Mouse (Mus musculus): Measurements from ENCODE around the gene Ermp1. TPM values are rescaled to one million over a fixed set of nuclear protein-coding genes. Genes with fewer than 3 reads are reported as not detected.

Gene Ermp1
- total and polyA plus RNA-seq, 3 experiments: 6.5 to 10.5 (median 8.9) TPM

DNA sequence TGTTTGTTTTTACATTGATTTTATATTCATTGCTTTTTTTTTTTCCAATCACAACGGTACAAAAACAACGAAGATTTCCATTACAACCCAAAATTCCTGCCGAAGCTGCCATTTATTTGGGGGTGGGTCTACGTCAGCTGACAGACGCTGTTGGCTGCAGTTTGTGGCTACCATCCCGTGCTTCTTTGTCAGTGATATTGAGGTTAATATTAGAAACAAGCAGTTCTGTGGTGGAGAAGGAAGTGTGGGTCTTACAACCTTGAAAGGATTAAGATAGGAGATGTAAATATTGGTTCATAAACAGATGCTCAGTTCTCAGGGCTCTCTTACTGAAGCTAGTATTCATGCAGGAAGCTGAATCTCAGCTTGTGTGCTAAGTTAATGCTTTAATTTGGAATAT is 64.5 kb downstream of the Ermp1 start:
- Histone ChIP-seq H3K27me3 (ENCODE audit: control insufficient read depth, insufficient read depth, low read length) (no peaks in the 10 kb centered on the region), H3K4me3 (no peak overlapping the region), H3K9ac (ENCODE audit: low read depth, low read length) (no peak overlapping the region), H3K27ac (no peak overlapping the region), H3K4me1 (ENCODE audit: control insufficient read depth, insufficient read depth, low read length) (no peaks in the 10 kb centered on the region), H3K79me2 (replicated peaks; ENCODE audit: control insufficient read depth, insufficient read depth, low read length) (0 out of 2 replicates have a peak, but pooled peaks cover 3% of the 10 kb centered on the region), H3K36me3 (ENCODE audit: control insufficient read depth, insufficient read depth, low read length) (peaks cover 2% of the 10 kb centered on the region)
- 77% methylated on average over 6 of the region's 6 CpGs for WGBS
- TF ChIP-seq EP300 (IDR thresholded peaks at IDR 0.05; ENCODE audit: insufficient read depth, low read depth, low read length): no peak
- TF ChIP-seq CTCF (IDR thresholded peaks at IDR 0.05): no peak
- no peak for TF ChIP-seq POLR2A (IDR thresholded peaks at IDR 0.05; ENCODE audit: insufficient read depth, low read depth, low read length)
- intact Hi-C loops (cut with DNase I): no loop called here
- DNase-seq: no peak

DNA sequence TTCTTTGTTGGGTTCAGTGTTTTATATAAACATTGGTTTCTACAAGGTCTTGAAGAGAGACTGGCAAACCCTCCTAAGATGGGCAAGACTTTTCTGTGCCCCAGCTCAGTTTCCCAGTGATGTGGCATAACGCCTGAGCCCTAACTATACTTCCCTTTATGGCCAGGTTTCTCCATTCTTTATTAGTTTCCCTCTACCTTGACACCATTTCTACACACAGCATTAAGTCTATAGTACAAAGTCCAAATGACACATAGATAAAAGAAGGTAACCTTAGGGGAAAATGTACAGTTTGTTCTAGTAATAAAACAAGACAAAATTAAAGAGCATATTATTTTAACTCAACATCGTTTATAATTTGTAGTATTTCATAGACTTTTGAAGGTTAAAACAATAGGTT is 65.8 kb downstream of the Ermp1 start:
- Histone ChIP-seq H3K27ac (no peak overlapping the region), H3K4me3 (no peak overlapping the region), H3K36me3 (ENCODE audit: control insufficient read depth, insufficient read depth, low read length) (peaks cover 2% of the 10 kb centered on the region), H3K27me3 (ENCODE audit: control insufficient read depth, insufficient read depth, low read length) (no peaks in the 10 kb centered on the region), H3K9ac (ENCODE audit: low read depth, low read length) (no peak overlapping the region), H3K4me1 (ENCODE audit: control insufficient read depth, insufficient read depth, low read length) (no peaks in the 10 kb centered on the region), H3K79me2 (replicated peaks; ENCODE audit: control insufficient read depth, insufficient read depth, low read length) (0 out of 2 replicates have a peak, but pooled peaks cover 3% of the 10 kb centered on the region)
- TF ChIP-seq POLR2A (IDR thresholded peaks at IDR 0.05; ENCODE audit: insufficient read depth, low read depth, low read length) (no peak), CTCF (IDR thresholded peaks at IDR 0.05) (no peak), EP300 (IDR thresholded peaks at IDR 0.05; ENCODE audit: insufficient read depth, low read depth, low read length) (no peak)
- DNase-seq: no peak
- intact Hi-C loops (cut with DNase I): no loop called here
- 94% methylated on average over 2 of the region's 2 CpGs for WGBS

DNA sequence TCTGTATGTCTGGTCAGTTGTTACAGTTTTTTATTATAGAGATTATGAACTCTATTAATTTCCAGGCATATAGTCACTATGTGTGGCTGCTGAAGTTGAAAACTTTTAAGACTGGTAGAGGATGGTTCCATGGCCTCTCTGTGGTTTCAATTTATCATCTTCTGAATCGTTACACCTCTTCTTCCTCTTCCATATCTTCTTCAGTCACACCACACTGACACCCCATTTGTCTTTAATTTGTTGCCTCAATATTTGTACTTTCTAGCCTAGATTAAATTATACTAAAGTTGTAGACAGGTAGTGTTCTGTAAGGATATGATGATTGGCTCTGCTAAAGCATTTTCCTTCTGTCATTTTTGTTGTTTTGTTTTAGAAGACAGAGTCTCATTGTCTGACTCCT is 81.7 kb downstream of the Ermp1 start:
- TF ChIP-seq POLR2A (IDR thresholded peaks at IDR 0.05; ENCODE audit: insufficient read depth, low read depth, low read length) (no peak), EP300 (IDR thresholded peaks at IDR 0.05; ENCODE audit: insufficient read depth, low read depth, low read length) (no peak), CTCF (IDR thresholded peaks at IDR 0.05) (no peak)
- Histone ChIP-seq H3K9ac (ENCODE audit: low read depth, low read length) (no peak overlapping the region), H3K4me3 (no peak overlapping the region), H3K79me2 (replicated peaks; ENCODE audit: control insufficient read depth, insufficient read depth, low read length) (no peaks in the 10 kb centered on the region), H3K27me3 (ENCODE audit: control insufficient read depth, insufficient read depth, low read length) (no peaks in the 10 kb centered on the region), H3K36me3 (ENCODE audit: control insufficient read depth, insufficient read depth, low read length) (no peaks in the 10 kb centered on the region; the same call in 1 of the 2 replicates), H3K27ac (no peak overlapping the region), H3K4me1 (ENCODE audit: control insufficient read depth, insufficient read depth, low read length) (peaks cover 2% of the 10 kb centered on the region; the same call in 1 of the 2 replicates)
- intact Hi-C loops (cut with DNase I): loop anchor here (10.0 kb wide), 2 partner anchors 122 to 792 kb away; no protein-coding TSS in a partner anchor
- 76% methylated on average over 1 of the region's 1 CpGs for WGBS
- no peak for DNase-seq

- TF ChIP-seq POLR2A (IDR thresholded peaks at IDR 0.05; ENCODE audit: insufficient read depth, low read depth, low read length) (no peak), CTCF (IDR thresholded peaks at IDR 0.05) (peak; percentile 89)
- WGBS: 52% methylated on average over 7 of the region's 7 CpGs
- no peak overlapping the region for H3K27ac ChIP-seq
- no peaks in the 10 kb centered on the region; the same call in 1 of the 2 replicates for H3K79me2 ChIP-seq (replicated peaks; ENCODE audit: control insufficient read depth, insufficient read depth, low read length)
- no peak overlapping the region for H3K4me3 ChIP-seq
- H3K27me3 ChIP-seq (ENCODE audit: control insufficient read depth, insufficient read depth, low read length): no peaks in the 10 kb centered on the region
- peaks cover 2% of the 10 kb centered on the region; the same call in 1 of the 2 replicates for H3K4me1 ChIP-seq (ENCODE audit: control insufficient read depth, insufficient read depth, low read length)
- H3K9ac ChIP-seq (ENCODE audit: low read depth, low read length): no peak overlapping the region
- intact Hi-C loops (cut with DNase I): loop anchor here (2.0 to 10.0 kb wide), 5 partner anchors 41 to 789 kb away; partner anchors contain the start of genes Cd274, Plgrkt and Ric1
- no peaks in the 10 kb centered on the region; the same call in 1 of the 2 replicates for H3K36me3 ChIP-seq (ENCODE audit: control insufficient read depth, insufficient read depth, low read length)
- peak; percentile 29 to 34 for DNase-seq
Measured at GRCm38 (mm10) chr19:29563258-29563779, 84.9 kb downstream of the Ermp1 start.

DNA sequence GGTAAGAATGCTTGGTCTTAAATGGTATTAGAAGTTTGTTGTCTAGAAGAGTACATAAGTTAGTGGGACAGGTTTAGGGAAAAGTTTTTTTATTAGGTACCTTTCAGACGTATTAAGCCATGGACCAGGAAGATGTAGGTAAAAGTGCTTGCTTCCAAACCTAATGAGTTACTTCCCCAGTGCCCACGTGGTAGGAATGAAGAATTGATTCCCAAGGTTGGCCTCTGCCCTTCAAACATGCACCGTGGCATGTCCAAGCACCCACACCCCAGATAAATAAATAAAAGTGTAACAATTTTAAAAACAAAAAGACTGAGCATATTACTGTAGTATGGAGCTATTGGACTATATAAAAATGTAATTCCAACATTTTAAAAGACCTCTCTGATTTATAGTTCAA is 85.6 kb downstream of the Ermp1 start:
- no peaks in the 10 kb centered on the region; the same call in 1 of the 2 replicates for H3K36me3 ChIP-seq (ENCODE audit: control insufficient read depth, insufficient read depth, low read length)
- WGBS: 68% methylated on average over 3 of the region's 3 CpGs
- H3K4me1 ChIP-seq (ENCODE audit: control insufficient read depth, insufficient read depth, low read length): peaks cover 2% of the 10 kb centered on the region; the same call in 1 of the 2 replicates
- H3K79me2 ChIP-seq (replicated peaks; ENCODE audit: control insufficient read depth, insufficient read depth, low read length): no peaks in the 10 kb centered on the region; the same call in 1 of the 2 replicates
- intact Hi-C loops (cut with DNase I): loop anchor here (2.0 to 10.0 kb wide), 5 partner anchors 40 to 788 kb away; partner anchors contain the start of genes Cd274, Plgrkt and Ric1
- TF ChIP-seq CTCF (IDR thresholded peaks at IDR 0.05) (no peak), EP300 (IDR thresholded peaks at IDR 0.05; ENCODE audit: insufficient read depth, low read depth, low read length) (no peak), POLR2A (IDR thresholded peaks at IDR 0.05; ENCODE audit: insufficient read depth, low read depth, low read length) (no peak)
- H3K4me3 ChIP-seq: no peak overlapping the region
- H3K9ac ChIP-seq (ENCODE audit: low read depth, low read length): no peak overlapping the region
- H3K27ac ChIP-seq: no peak overlapping the region
- H3K27me3 ChIP-seq (ENCODE audit: control insufficient read depth, insufficient read depth, low read length): no peaks in the 10 kb centered on the region
- no peak for DNase-seq

DNA sequence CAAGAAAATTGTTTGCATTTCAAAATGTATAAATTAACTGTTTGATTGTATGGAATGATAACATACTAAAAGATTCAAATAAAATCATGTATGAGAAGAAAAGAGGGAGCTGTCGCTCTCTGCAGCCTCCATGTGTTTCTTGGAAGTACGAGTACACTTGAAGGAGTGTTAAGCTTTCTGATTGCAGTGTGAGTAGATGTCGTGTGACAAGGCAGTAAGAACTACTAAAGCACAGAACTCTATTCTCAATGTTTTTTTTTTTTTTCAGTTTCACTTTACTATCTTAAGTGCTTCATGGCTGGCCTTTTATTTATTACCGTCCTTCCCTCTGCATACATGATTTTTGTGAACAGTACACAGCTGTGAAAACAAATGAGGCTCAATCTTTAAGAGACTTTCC is 86.0 kb downstream of the Ermp1 start:
- DNase-seq: no peak
- Histone ChIP-seq H3K4me3 (no peak overlapping the region), H3K27me3 (ENCODE audit: control insufficient read depth, insufficient read depth, low read length) (no peaks in the 10 kb centered on the region), H3K9ac (ENCODE audit: low read depth, low read length) (no peak overlapping the region), H3K79me2 (replicated peaks; ENCODE audit: control insufficient read depth, insufficient read depth, low read length) (no peaks in the 10 kb centered on the region; the same call in 1 of the 2 replicates), H3K27ac (no peak overlapping the region), H3K36me3 (ENCODE audit: control insufficient read depth, insufficient read depth, low read length) (no peaks in the 10 kb centered on the region; the same call in 1 of the 2 replicates), H3K4me1 (ENCODE audit: control insufficient read depth, insufficient read depth, low read length) (peaks cover 4% of the 10 kb centered on the region)
- 70% methylated on average over 4 of the region's 4 CpGs for WGBS
- intact Hi-C loops (cut with DNase I): loop anchor here (2.0 to 10.0 kb wide), 5 partner anchors 40 to 787 kb away; partner anchors contain the start of genes Cd274, Plgrkt and Ric1
- TF ChIP-seq CTCF (IDR thresholded peaks at IDR 0.05) (no peak), POLR2A (IDR thresholded peaks at IDR 0.05; ENCODE audit: insufficient read depth, low read depth, low read length) (no peak), EP300 (IDR thresholded peaks at IDR 0.05; ENCODE audit: insufficient read depth, low read depth, low read length) (no peak)

Other genes with a start within 250 kb of the Ermp1 start
- gene Pdcd1lg2, start 237.5 kb downstream of the Ermp1 start, total RNA-seq (2021): not detected
- gene Pdcd1lg2, start 237.5 kb downstream of the Ermp1 start, polyA plus RNA-seq (2012; rRNA removed): 0.14 TPM in 1 of 2 replicates, not detected in the other
- gene Ric1, start 126.1 kb downstream of the Ermp1 start, total RNA-seq (2021): 10 to 100 TPM; 16.9 to 20.6 TPM
- gene Ric1, start 126.1 kb downstream of the Ermp1 start, polyA plus RNA-seq (2012; rRNA removed): 9.2 and 15.0 TPM in 2 replicates
- 1 to 10 TPM in 1 of 2 experiments, under 1 TPM in 1; 0.59 to 1.4 TPM for gene Mlana, start 49.4 kb upstream of the Ermp1 start, total RNA-seq (2021)
- gene Mlana, start 49.4 kb upstream of the Ermp1 start, polyA plus RNA-seq (2012; rRNA removed): 3.9 and 4.2 TPM in 2 replicates
- 10 to 100 TPM; 11.8 to 12.9 TPM for gene 9930021J03Rik, start 157.6 kb upstream of the Ermp1 start, total RNA-seq (2021)
- gene 9930021J03Rik, start 157.6 kb upstream of the Ermp1 start, polyA plus RNA-seq (2012; rRNA removed): 5.7 and 12.2 TPM in 2 replicates
- 10 to 100 TPM; 13.4 to 14.2 TPM for gene Ranbp6, start 164.6 kb upstream of the Ermp1 start, total RNA-seq (2021)
- 2.8 and 7.9 TPM in 2 replicates for gene Ranbp6, start 164.6 kb upstream of the Ermp1 start, polyA plus RNA-seq (2012; rRNA removed)

Measured in heart, adult 2 months (tissue).